Mouse (Mus musculus) frontal cortex, postnatal 36 days (tissue): ENCODE results near the gene Hoxa3.

Source experiments
- DNase-seq, 2 experiments: peaks; one replicate each; pipeline ENCODE4 v3.0.0; 2022; ENCODE audit warnings: low spot score in 2 of 2

The Hoxa3 gene

GRCm38 (mm10) chr6:52168191-52169055, 44.7 kb downstream of the Hoxa3 start:
- no peak for DNase-seq

GRCm38 (mm10) chr6:52167736-52168161, 45.4 kb downstream of the Hoxa3 start:
- no peak for DNase-seq

DNA sequence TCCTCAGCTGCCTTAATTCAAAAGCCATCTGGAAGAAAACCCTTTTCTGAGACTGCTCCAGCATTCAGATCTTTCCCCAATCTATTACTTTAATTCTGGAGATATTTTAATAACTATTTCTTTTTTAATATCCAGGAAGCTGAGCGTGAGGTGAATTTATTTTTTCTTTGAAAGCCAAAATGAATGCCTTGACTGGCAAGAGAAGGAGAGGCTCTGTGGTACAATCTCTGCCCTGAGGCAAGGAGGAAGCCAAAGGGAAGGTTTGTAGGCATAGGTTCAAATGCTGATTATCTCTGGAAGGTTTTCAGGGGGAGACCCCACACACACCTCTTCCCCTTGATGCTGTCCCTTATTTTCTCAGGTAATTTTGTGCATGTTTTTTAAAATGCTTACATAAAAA, 46.0 kb downstream of the Hoxa3 start:
- no peak for DNase-seq

- DNase-seq: no peak
These were observed 46.6 kb downstream of the Hoxa3 start for GRCm38 (mm10) chr6:52166431-52167077.

DNA sequence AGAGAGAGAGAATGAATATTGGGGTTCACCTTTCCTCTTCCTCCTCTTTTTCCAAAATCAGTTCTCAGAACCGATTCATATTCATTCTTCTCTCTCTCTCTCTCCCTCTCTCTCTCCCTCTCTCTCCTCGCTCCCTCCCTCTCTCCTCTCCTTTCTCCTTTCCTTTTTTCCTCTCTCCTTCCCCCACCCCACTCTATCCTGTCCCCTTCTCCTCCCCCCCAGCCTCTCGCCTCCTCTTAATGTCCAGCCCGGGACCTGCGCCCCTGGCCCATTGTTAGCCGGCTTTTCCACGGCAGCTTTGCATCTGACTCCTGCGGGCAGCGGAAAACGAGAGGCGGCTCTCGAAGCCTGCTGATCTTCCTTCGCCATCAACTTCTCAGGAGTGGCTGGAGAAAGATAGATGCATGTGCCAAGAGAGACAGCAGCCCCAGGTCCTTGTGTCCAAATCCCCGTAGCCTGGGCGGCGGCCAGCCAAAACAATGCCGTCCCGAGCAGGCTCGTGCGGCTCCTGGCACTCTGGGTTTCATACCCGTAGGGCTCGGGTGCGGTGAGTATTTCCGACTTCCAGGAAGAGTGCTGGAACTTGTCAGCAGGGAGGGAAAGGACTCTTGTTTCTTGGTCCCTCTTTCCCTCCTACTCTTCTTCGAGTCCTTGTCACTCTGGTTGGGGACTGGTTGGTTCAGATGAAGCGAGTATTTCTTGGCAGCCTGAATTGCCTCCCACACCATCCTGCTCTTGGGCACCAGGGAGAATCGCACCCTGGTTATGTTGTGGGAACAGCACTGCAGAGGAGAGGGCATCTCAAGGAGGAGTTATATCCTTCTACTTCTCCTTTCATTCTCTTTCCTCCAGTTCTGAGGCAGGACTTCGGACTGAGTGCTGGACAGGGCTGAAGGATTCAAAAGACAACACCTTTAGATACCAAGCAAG, 47.4 kb downstream of the Hoxa3 start:
- no peak for DNase-seq

DNA sequence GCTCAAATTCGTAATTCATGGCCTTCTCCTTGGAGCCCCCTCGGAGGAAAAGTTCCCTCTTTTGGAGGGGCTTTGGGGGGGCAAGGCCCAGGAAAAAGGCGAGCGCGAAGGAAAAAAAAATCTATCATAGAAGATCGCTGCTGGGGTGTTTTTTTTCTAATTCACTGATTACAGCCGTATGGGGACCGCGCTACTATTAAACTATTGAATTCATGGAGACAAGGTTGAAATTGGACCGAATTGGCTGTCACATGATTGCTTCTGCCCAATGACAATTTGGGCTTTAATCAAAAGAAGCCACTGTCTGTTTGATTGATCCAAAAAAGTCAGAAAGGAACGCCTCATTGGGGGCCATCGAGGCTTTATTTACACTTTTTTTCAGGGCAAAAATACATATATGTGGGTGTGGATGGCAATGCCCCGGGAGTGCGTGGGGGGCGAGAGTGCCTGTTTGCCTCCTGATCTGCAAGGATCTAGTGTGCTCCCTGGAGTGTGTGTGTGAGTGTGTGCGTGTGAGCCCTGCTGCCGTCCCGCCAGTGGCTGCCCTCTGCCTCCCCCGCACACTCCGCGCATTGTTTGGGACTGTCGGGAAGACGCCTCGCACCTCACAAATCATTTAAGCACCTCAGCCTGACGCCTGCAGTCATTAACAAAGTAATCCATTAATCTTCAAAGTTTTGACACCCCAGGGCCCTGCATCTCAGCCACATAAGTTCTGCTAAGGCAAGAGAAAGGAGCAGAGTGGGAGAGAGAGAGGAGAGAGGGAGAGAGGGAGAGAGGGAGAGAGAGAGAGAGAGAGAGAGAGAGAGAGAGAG, 48.3 kb downstream of the Hoxa3 start, which contains the start of gene Hoxa2:
Gene Hoxa2, minus strand, starts transcription at position 206 of the 815 bp plus-strand sequence.
- no peak for DNase-seq

GRCm38 (mm10) chr6:52164051-52164625, 49.0 kb downstream of the Hoxa3 start:
- no peak for DNase-seq

DNA sequence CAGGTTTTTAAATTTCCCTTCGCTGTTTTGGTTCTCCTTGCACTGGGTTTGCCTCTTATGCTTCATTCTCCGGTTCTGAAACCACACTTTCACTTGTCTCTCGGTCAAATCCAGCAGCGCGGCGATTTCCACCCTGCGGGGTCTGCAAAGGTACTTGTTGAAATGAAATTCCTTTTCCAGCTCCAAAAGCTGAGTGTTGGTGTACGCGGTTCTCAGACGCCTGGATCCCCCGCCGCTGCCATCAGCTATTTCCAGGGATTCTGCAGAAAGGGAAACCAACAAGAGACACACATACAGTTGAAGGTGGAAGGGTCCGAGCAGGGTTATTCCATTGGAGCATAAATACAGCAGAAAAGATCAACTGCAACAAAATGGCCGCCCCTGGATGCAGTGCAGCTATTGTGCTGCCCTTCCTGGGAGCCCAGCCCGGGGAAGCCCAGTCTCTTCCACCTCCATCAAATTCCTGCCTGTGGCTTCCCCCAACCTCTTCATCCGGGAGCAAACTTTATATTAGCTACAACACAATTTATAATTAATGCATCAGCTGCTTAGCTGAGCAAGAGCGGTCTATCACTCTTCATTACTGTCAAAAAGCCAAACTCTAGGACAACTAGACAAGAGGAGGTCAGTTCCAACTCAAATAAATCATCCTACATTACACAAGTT, 49.6 kb downstream of the Hoxa3 start:
- no peak for DNase-seq

DNA sequence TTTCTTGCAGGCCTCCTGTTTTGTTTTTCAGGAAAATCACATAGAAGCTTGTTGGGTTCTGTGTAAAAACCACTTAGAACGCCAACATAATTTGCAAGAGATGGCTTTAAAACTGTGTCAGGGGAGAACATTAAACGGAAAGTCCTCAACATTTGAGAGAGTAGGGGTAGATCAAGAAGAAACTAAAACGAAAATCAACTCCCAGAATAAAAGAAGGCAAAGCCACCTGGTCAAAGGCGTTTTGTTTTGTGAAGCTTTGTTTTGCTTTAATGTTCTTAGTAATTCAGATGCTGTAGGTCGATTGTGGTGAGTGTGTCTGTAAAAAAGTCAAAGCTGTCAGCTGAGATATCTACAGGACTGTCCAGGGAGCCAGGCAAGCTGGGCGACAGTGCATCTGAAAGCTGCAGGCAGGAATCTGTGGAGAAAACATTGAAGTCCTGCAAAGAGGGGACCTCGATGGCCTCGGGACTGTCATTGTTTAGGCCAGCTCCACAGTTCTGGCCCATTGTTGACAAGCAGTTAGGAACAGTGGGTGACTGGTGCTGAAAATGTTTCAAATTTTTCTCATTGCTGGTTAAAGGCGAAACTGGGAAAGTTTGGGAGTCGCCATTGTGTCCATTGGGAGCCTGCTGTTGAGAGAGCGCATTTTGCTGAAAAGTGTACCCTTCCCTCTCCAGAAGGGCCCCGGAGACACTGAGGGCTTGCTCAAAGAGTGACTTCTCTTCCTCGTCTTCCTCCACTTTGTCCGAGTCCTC, 50.3 kb downstream of the Hoxa3 start:
- no peak for DNase-seq

- DNase-seq: no peak
These were observed 51.1 kb downstream of the Hoxa3 start for GRCm38 (mm10) chr6:52162093-52162380.

DNA sequence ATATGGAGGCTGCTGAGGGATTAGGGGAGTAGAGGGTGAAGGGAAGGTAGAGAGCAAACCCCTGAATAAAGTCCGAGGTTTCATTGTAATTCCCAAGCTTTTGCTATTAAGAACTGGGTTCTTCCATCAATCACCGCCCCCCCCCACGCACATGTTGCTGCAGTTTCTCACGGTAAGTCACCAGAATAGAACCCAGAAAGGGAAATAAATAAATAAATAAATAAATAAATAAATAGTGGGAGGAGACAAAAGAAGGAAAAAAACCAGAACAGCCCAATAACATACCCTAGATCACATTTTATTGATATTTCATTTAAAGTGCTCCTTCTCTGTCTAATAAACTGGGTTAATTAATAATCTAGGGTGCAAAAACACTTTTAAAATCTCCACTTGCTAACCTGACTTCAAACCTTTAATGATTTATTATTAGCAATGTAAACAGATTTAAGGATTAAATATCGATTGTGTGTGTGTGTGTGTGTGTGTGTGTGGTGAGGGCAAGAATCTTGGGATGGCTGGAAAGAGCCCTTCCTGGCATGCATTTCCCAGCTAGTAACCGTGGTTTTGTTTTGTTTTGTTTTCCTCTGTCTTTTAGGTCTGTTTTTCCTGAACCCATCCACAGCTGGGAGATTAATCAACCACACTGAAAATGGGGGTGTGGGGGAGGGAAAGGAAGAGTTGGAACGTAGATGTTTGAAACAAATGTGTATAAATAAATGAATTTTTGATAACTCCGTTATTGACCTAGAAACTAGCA, 51.6 kb downstream of the Hoxa3 start:
- DNase-seq: no peak

DNA sequence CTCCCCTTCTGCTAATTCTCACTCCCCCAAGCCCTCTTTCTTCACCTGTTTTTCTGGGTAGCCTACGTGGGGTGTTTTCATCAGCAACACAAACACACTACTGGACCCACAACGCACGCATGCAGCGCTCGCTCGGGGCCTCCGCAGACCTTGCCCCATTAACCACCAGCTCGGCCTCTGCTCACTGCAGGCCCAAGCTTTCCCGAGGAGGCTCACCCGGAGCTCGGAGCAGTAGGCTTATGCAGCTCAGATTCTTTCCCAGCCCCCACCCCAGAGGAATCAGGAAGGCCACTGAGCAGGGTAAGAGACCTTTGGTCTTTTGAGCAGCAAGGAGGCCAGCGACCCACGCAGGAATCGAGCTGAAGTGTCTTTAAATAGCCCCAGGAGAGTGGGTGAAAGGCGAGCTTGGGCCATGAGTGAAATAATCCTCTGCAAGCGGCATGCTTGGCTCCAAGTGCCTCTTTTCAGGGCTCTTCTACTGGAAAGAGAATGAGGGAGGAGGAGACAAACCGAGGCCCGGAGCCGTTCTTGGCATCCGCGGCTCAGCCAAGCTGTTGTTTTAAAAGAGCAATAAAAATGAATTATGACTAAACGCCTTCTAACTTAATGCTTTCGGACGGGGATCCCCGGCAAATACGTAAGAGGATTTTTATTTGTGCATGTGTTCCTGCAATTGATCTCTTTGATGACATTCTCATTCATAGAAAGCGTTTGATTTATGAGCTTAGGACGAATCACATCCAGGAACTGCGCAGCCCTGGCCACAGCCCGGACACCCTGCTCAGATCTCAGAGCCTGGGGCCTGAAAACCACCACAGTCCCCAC, 52.4 kb downstream of the Hoxa3 start:
- DNase-seq: no peak

GRCm38 (mm10) chr6:52159979-52160378, 53.2 kb downstream of the Hoxa3 start:
- DNase-seq: no peak

- DNase-seq: no peak
These were observed 53.9 kb downstream of the Hoxa3 start for GRCm38 (mm10) chr6:52159164-52159761.

GRCm38 (mm10) chr6:52158276-52159051, 54.7 kb downstream of the Hoxa3 start, which contains the start of gene Hoxa1:
Gene Hoxa1 (minus strand): TSS chr6:52158317.
- DNase-seq: no peak

GRCm38 (mm10) chr6:52157466-52158275, 55.5 kb downstream of the Hoxa3 start:
- DNase-seq: no peak
